Mouse (Mus musculus): ENCODE measurements at regions not wholly inside any gene's neighbourhood (a gene's known extent, or its start where the extent isn't known, plus 50 kb on each side); places are given as distances from the start of the nearest gene placed in this dataset.
A peak's percentile ranks its signal among the peaks of the same experiment; 100 is the strongest.

DNA sequence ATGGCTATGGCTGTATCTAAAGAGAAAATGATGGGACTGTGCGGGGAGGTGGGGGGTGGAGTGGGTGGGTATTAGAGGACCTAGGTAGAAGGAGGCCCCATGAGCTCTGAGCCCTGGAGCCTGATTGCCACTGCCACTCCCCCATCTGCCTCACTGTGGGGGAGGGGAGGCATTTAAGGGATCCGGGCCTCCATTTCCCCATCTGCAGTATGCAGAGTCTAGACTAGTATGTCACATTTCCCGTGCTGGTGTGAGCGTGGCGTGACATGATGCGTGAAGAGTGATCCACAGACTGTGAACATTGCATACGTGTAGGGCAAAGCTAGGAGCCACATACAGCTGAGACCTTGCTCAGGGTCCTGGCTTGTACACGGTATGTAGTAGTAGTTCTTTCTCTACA, 140.7 kb downstream of the Pja1 start:
- TF ChIP-seq CTCF (IDR thresholded peaks at IDR 0.05; ENCODE audit: borderline replicate concordance, insufficient read depth, low read length), result no peak
- no peak for TF ChIP-seq POLR2A (IDR thresholded peaks at IDR 0.05; ENCODE audit: low read depth, low read length)
- Histone ChIP-seq H3K27ac (ENCODE audit: insufficient read depth, low read length) (no peak overlapping the region), H3K4me3 (ENCODE audit: insufficient read depth, low read length) (no peak overlapping the region)

GRCm38 (mm10) chrX:99328576-99328975, 142.5 kb downstream of the Pja1 start:
- TF ChIP-seq CTCF (IDR thresholded peaks at IDR 0.05; ENCODE audit: borderline replicate concordance, insufficient read depth, low read length) (no peak), POLR2A (IDR thresholded peaks at IDR 0.05; ENCODE audit: low read depth, low read length) (no peak)
- Histone ChIP-seq H3K4me1 (ENCODE audit: control insufficient read depth, insufficient read depth, low read length) (peaks cover 7% of the 10 kb centered on the region), H3K4me3 (ENCODE audit: insufficient read depth, low read length) (no peak overlapping the region), H3K27ac (ENCODE audit: insufficient read depth, low read length) (no peak overlapping the region)

More for the DNA sequence above, 140.7 kb downstream of the Pja1 start:
- H3K4me1 ChIP-seq (ENCODE audit: control insufficient read depth, insufficient read depth, low read length), result peaks cover 2% of the 10 kb centered on the region; the same call in 1 of the 2 replicates

DNA sequence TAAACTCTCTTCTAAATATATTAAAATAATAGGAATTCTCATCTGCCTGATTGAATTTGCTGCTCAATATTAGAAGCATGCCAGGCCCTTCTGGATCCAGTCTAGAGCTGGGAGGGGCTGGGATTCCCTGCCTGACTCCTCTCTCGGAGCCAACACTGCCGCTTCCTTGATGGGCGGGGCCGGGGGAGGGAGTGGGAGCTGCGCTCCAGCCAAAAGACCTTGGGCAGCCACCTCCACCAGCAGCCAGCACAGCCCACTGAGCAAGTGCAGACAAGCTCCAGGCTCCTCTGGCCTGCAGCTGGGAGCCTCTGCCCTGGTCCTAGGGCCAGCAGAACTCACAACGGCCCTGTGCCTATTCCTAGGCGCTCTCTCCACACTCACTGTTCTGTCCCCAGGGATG, 144.9 kb downstream of the Pja1 start:
- H3K4me1 ChIP-seq (ENCODE audit: control insufficient read depth, insufficient read depth, low read length), result peaks cover 7% of the 10 kb centered on the region
- no peak overlapping the region for H3K4me3 ChIP-seq (ENCODE audit: insufficient read depth, low read length)
- H3K27ac ChIP-seq (ENCODE audit: insufficient read depth, low read length), result no peak overlapping the region; the same call in 1 of the 2 replicates
- TF ChIP-seq POLR2A (IDR thresholded peaks at IDR 0.05; ENCODE audit: low read depth, low read length) (peak; percentile 40; the same call in 1 of the 2 replicates), CTCF (IDR thresholded peaks at IDR 0.05; ENCODE audit: borderline replicate concordance, insufficient read depth, low read length) (no peak)

DNA sequence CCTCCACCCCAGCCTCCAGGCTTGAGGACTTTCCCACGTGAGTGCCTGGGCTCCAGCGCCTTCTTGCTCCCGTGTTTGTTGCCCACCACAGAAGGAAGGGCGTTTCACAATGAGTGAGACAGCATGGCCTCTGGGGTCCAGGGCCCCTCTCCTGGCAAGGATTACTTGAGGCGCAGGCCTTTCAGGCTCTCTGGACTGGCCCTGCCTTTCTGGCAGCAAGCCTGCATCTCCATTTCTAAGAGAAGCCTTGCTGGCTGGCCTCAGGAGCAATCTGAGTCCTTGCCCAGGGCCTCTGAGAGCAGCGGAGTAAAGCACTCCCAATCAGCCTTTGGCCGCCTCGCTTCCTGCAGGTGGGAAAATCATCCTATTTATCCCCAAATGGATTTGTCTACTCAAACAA, 145.6 kb downstream of the Pja1 start:
- Histone ChIP-seq H3K27ac (ENCODE audit: insufficient read depth, low read length) (peak overlapping the region; percentile 41), H3K4me3 (ENCODE audit: insufficient read depth, low read length) (no peak overlapping the region), H3K4me1 (ENCODE audit: control insufficient read depth, insufficient read depth, low read length) (peaks cover 7% of the 10 kb centered on the region)
- TF ChIP-seq POLR2A (IDR thresholded peaks at IDR 0.05; ENCODE audit: low read depth, low read length) (no peak), CTCF (IDR thresholded peaks at IDR 0.05; ENCODE audit: borderline replicate concordance, insufficient read depth, low read length) (no peak)

DNA sequence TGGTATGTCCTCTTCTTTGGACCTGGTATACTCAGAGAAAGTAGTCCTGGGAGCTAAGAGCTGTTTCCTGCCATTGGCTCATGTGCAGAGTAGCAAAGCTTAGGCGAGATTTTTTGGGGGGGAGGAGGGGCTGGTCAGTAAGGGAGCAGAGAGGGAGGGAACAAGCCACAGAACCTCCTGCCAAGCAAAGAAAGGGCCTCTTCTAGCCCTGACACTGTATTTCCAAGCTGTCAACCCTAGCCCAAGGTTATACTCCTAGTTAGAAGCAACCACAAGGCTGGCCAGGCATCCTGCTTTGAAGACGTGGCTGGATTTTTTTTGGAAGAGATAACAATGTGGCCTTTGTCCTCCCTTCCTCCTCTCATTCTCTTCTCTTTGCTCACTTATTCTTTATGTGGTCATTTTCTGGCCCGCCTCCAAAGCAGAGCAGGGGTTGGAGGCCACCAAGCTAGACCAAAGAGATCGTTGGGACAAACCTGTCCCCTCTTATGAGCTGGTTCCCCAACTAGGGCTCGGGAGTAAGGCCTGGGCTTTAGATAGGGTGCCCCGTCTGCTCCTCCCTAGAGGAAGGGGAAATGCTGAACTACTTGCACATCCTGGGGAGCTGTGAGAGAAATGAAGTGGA, 146.4 kb downstream of the Pja1 start:
- H3K27ac ChIP-seq (ENCODE audit: insufficient read depth, low read length), result 0 out of 2 replicates have a peak overlapping the region, but pooled peaks have one; percentile 32

GRCm38 (mm10) chrX:99319791-99320190, 151.3 kb downstream of the Pja1 start:
- no peak overlapping the region for H3K4me3 ChIP-seq (ENCODE audit: insufficient read depth, low read length)
- H3K27ac ChIP-seq (ENCODE audit: insufficient read depth, low read length), result no peak overlapping the region
- TF ChIP-seq CTCF (IDR thresholded peaks at IDR 0.05; ENCODE audit: borderline replicate concordance, insufficient read depth, low read length) (no peak), POLR2A (IDR thresholded peaks at IDR 0.05; ENCODE audit: low read depth, low read length) (no peak)
- H3K4me1 ChIP-seq (ENCODE audit: control insufficient read depth, insufficient read depth, low read length), result 0 out of 2 replicates have a peak, but pooled peaks cover 2% of the 10 kb centered on the region

More for the DNA sequence above, 146.4 kb downstream of the Pja1 start:
- Histone ChIP-seq H3K4me1 (ENCODE audit: control insufficient read depth, insufficient read depth, low read length) (peaks cover 7% of the 10 kb centered on the region), H3K4me3 (ENCODE audit: insufficient read depth, low read length) (no peak overlapping the region)
- TF ChIP-seq POLR2A (IDR thresholded peaks at IDR 0.05; ENCODE audit: low read depth, low read length) (no peak), CTCF (IDR thresholded peaks at IDR 0.05; ENCODE audit: borderline replicate concordance, insufficient read depth, low read length) (no peak)

DNA sequence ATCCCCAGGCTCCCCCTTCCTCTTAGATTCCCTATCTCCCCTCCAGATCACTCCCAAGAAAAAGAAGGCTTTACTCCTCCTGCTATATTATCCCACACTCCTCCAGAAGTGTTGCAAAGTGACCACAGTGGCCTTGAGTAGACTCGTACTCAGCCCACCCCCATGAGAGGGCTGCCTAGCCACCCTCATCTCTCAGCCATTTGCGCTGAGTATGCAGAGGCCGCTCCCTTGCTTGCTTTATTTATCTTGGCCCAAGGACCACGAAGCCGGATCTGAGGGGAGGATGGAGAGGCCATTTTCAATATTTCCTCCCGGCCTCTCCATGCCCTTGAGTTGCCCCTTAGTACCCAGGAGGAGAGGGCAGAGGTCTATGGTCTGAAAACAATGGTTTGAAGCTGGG, 151.9 kb downstream of the Pja1 start:
- TF ChIP-seq CTCF (IDR thresholded peaks at IDR 0.05; ENCODE audit: borderline replicate concordance, insufficient read depth, low read length), result no peak
- no peak for TF ChIP-seq POLR2A (IDR thresholded peaks at IDR 0.05; ENCODE audit: low read depth, low read length)
- H3K4me1 ChIP-seq (ENCODE audit: control insufficient read depth, insufficient read depth, low read length), result 0 out of 2 replicates have a peak, but pooled peaks cover 2% of the 10 kb centered on the region
- no peak overlapping the region for H3K4me3 ChIP-seq (ENCODE audit: insufficient read depth, low read length)

DNA sequence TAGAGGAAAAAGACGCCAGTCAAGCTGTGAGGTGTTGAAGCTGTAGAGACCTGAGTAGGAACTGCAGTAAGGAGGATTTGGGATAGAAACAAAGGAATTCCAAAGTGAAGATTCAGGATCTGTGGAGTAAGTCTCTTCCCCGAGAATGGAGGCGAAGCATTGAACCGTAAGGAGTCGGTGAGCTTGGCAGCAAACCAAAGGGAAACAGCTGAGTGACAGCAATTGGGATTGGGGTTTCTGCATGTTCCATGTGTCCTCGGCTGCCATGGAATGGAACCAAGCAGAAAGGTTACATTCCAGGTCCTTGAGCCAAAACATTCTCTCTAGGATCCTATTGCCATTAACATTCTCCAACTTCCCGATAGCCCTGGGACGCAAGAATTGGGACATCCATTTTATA, 152.9 kb downstream of the Pja1 start:
- Histone ChIP-seq H3K27ac (ENCODE audit: insufficient read depth, low read length) (no peak overlapping the region), H3K4me3 (ENCODE audit: insufficient read depth, low read length) (no peak overlapping the region), H3K4me1 (ENCODE audit: control insufficient read depth, insufficient read depth, low read length) (no peaks in the 10 kb centered on the region)
- no peak for TF ChIP-seq CTCF (IDR thresholded peaks at IDR 0.05; ENCODE audit: borderline replicate concordance, insufficient read depth, low read length)
- TF ChIP-seq POLR2A (IDR thresholded peaks at IDR 0.05; ENCODE audit: low read depth, low read length), result no peak

More for the DNA sequence above, 151.9 kb downstream of the Pja1 start:
- H3K27ac ChIP-seq (ENCODE audit: insufficient read depth, low read length), result no peak overlapping the region

GRCm38 (mm10) chrX:99317736-99318135, 153.3 kb downstream of the Pja1 start:
- Histone ChIP-seq H3K27ac (ENCODE audit: insufficient read depth, low read length) (no peak overlapping the region), H3K4me1 (ENCODE audit: control insufficient read depth, insufficient read depth, low read length) (no peaks in the 10 kb centered on the region), H3K4me3 (ENCODE audit: insufficient read depth, low read length) (no peak overlapping the region)
- TF ChIP-seq CTCF (IDR thresholded peaks at IDR 0.05; ENCODE audit: borderline replicate concordance, insufficient read depth, low read length) (no peak), POLR2A (IDR thresholded peaks at IDR 0.05; ENCODE audit: low read depth, low read length) (no peak)

GRCm38 (mm10) chrX:99316410-99317056, 154.5 kb downstream of the Pja1 start:
- H3K4me1 ChIP-seq (ENCODE audit: control insufficient read depth, insufficient read depth, low read length), result no peaks in the 10 kb centered on the region
- TF ChIP-seq POLR2A (IDR thresholded peaks at IDR 0.05; ENCODE audit: low read depth, low read length) (no peak), CTCF (IDR thresholded peaks at IDR 0.05; ENCODE audit: borderline replicate concordance, insufficient read depth, low read length) (no peak)
- no peak overlapping the region for H3K27ac ChIP-seq (ENCODE audit: insufficient read depth, low read length)
- H3K4me3 ChIP-seq (ENCODE audit: insufficient read depth, low read length), result no peak overlapping the region
